Mouse (Mus musculus) thymus, postnatal 0 days (tissue): ENCODE measurements at regions not wholly inside any gene's neighbourhood (a gene's known extent, or its start where the extent isn't known, plus 50 kb on each side); places are given as distances from the start of the nearest gene placed in this dataset.

ENCODE experiments used
- DNase-seq: peaks from one replicate; pipeline ENCODE4 v3.0.0-alpha.2; 2015; ENCODE audit warnings: low spot score

- DNase-seq: no peak
These were observed 181.1 kb upstream of the Topaz1 start for GRCm38 (mm10) chr9:122566060-122566459.

- DNase-seq: no peak
These were observed 178.3 kb upstream of the Topaz1 start for GRCm38 (mm10) chr9:122568691-122569441.

GRCm38 (mm10) chr9:122569511-122570455, 177.4 kb upstream of the Topaz1 start:
- DNase-seq: no peak

- DNase-seq: no peak
These were observed 176.1 kb upstream of the Topaz1 start for GRCm38 (mm10) chr9:122571001-122571400.

GRCm38 (mm10) chr9:122571402-122572059, 175.6 kb upstream of the Topaz1 start:
- no peak for DNase-seq

GRCm38 (mm10) chr9:122572060-122572835, 174.9 kb upstream of the Topaz1 start:
- DNase-seq: no peak

GRCm38 (mm10) chr9:122572836-122573267, 174.3 kb upstream of the Topaz1 start:
- DNase-seq: no peak

- no peak for DNase-seq
These were observed 161.9 kb upstream of the Topaz1 start for GRCm38 (mm10) chr9:122585228-122585627.

GRCm38 (mm10) chr9:122586421-122586820, 160.7 kb upstream of the Topaz1 start:
- no peak for DNase-seq

- no peak for DNase-seq
These were observed 160.2 kb upstream of the Topaz1 start for GRCm38 (mm10) chr9:122586986-122587385.

- no peak for DNase-seq
These were observed 158.9 kb upstream of the Topaz1 start for GRCm38 (mm10) chr9:122588246-122588645.

- DNase-seq: no peak
These were observed 154.1 kb upstream of the Topaz1 start for GRCm38 (mm10) chr9:122592820-122593615.

- no peak for DNase-seq
These were observed 151.8 kb upstream of the Topaz1 start for GRCm38 (mm10) chr9:122595120-122595943.

- no peak for DNase-seq
These were observed 144.0 kb upstream of the Topaz1 start for GRCm38 (mm10) chr9:122603106-122603505.

- no peak for DNase-seq
These were observed 137.5 kb upstream of the Topaz1 start for GRCm38 (mm10) chr9:122609616-122610015.

GRCm38 (mm10) chr9:122610918-122611317, 136.2 kb upstream of the Topaz1 start:
- DNase-seq: no peak

GRCm38 (mm10) chr9:122614579-122615252, 132.4 kb upstream of the Topaz1 start:
- no peak for DNase-seq

- peak; percentile 19 for DNase-seq
These were observed 131.8 kb upstream of the Topaz1 start for GRCm38 (mm10) chr9:122615351-122615750.

GRCm38 (mm10) chr9:122617793-122618192, 129.4 kb upstream of the Topaz1 start:
- DNase-seq: no peak
